In genomic region chr7:135110307-135110706, GRCm38 (mm10) we compare ENCODE assay signal across 17 mouse cellular contexts.
A peak's percentile ranks its signal among the peaks of the same experiment; 100 is the strongest.
DNase-seq lines count a peak whose midpoint lies in the region; ATAC-seq and TF ChIP-seq lines count a peak whose summit lies in the region.
"Had no signal": no experiment of that assay in that cellular context is flagged by ENCODE, and none has a peak within 500 bp of the region (broad histone marks: within the 10 kb centered on the region; RNA-seq: fewer than 3 reads in every experiment).

No protein-coding gene starts in this region.

- H3K27me3 ChIP-seq in hindbrain, embryonic 13.5 days, result no peaks in the 10 kb centered on the region
- H3K27me3 ChIP-seq: embryonic facial prominence, embryonic 12.5 days; forebrain, embryonic 13.5 days; forebrain, embryonic 15.5 days had no signal

- H3K9me3 ChIP-seq in hindbrain, embryonic 13.5 days, result no peaks in the 10 kb centered on the region
- H3K9me3 ChIP-seq: embryonic facial prominence, embryonic 10.5 days; embryonic facial prominence, embryonic 12.5 days; forebrain, embryonic 13.5 days; forebrain, embryonic 15.5 days had no signal

- H3K27ac ChIP-seq in bone marrow macrophage, adult 2 months (ENCODE audit: insufficient read depth, low read depth, low read length), result 0 out of 2 replicates have a peak overlapping the region, but pooled peaks have one; percentile 23
- peak overlapping the region; percentile 27 for H3K27ac ChIP-seq in macrophage
- no peak overlapping the region for H3K27ac ChIP-seq in hindbrain, embryonic 13.5 days
- H3K27ac ChIP-seq: embryonic facial prominence, embryonic 10.5 days; embryonic facial prominence, embryonic 12.5 days; forebrain, embryonic 13.5 days; forebrain, embryonic 15.5 days had no signal

- H3K4me2 ChIP-seq in hindbrain, embryonic 13.5 days, result no peak overlapping the region
- H3K4me2 ChIP-seq: embryonic facial prominence, embryonic 12.5 days; forebrain, embryonic 13.5 days; forebrain, embryonic 15.5 days had no signal

- H3K9ac ChIP-seq in hindbrain, embryonic 13.5 days, result no peak overlapping the region
- H3K9ac ChIP-seq: embryonic facial prominence, embryonic 12.5 days; forebrain, embryonic 13.5 days; forebrain, embryonic 15.5 days; forebrain, postnatal 0 days had no signal

- no peak overlapping the region for H3K4me3 ChIP-seq in bone marrow macrophage, adult 2 months (ENCODE audit: insufficient read depth, low read length)
- no peak overlapping the region for H3K4me3 ChIP-seq in macrophage (ENCODE audit: inconsistent target)
- no peak overlapping the region for H3K4me3 ChIP-seq in hindbrain, embryonic 13.5 days
- H3K4me3 ChIP-seq: embryonic facial prominence, embryonic 10.5 days; embryonic facial prominence, embryonic 12.5 days; forebrain, embryonic 13.5 days; forebrain, embryonic 15.5 days had no signal

- H3K4me1 ChIP-seq in bone marrow macrophage, adult 2 months (ENCODE audit: control insufficient read depth, insufficient read depth, low read length), result peaks cover 11% of the 10 kb centered on the region
- 0 out of 2 replicates have a peak, but pooled peaks cover 4% of the 10 kb centered on the region for H3K4me1 ChIP-seq in hindbrain, embryonic 13.5 days (replicated peaks)
- H3K4me1 ChIP-seq: embryonic facial prominence, embryonic 10.5 days; embryonic facial prominence, embryonic 12.5 days; forebrain, embryonic 15.5 days had no signal

- peak; percentile 53 for DNase-seq in adrenal gland, adult 2 months
- no peak for DNase-seq in adrenal gland, postnatal 4 days (ENCODE audit: low spot score in 2 of 2)
- DNase-seq: adrenal gland, postnatal 14 days; adrenal gland, postnatal 36 days; cerebellum, adult 11-12 months; cerebellum, adult 2 months; cerebellum, adult 9-10 months; cerebellum, postnatal 10 days; cerebellum, postnatal 25 days; forebrain, postnatal 0 days had no signal

- no peak for TF ChIP-seq POLR2A in bone marrow macrophage, adult 2 months (IDR thresholded peaks at IDR 0.05; ENCODE audit: borderline replicate concordance, low read depth, low read length)

- no peak for TF ChIP-seq CTCF in bone marrow macrophage, adult 2 months (IDR thresholded peaks at IDR 0.05; ENCODE audit: low read depth, low read length)

- 93% methylated on average over 1 of the region's 1 CpGs for WGBS in macrophage (ENCODE audit: missing documents)
- 85% methylated on average over 1 of the region's 1 CpGs for WGBS in hindbrain, embryonic 13.5 days

- no peaks in the 10 kb centered on the region; the same call in 1 of the 2 replicates for H3K36me3 ChIP-seq in macrophage (ENCODE audit: inconsistent target)
- peaks cover 5% of the 10 kb centered on the region; the same call in 1 of the 2 replicates for H3K36me3 ChIP-seq in hindbrain, embryonic 13.5 days
- H3K36me3 ChIP-seq: forebrain, embryonic 15.5 days had no signal

- no peak for ATAC-seq in hindbrain, embryonic 13.5 days (ENCODE audit: low FRiP score)
- ATAC-seq: forebrain, embryonic 13.5 days; forebrain, embryonic 15.5 days; forebrain, postnatal 0 days had no signal

- H3K79me2 ChIP-seq in macrophage (ENCODE audit: inconsistent target), result no peaks in the 10 kb centered on the region
